Mouse (Mus musculus): ENCODE data around the gene Fads2.

DNA sequence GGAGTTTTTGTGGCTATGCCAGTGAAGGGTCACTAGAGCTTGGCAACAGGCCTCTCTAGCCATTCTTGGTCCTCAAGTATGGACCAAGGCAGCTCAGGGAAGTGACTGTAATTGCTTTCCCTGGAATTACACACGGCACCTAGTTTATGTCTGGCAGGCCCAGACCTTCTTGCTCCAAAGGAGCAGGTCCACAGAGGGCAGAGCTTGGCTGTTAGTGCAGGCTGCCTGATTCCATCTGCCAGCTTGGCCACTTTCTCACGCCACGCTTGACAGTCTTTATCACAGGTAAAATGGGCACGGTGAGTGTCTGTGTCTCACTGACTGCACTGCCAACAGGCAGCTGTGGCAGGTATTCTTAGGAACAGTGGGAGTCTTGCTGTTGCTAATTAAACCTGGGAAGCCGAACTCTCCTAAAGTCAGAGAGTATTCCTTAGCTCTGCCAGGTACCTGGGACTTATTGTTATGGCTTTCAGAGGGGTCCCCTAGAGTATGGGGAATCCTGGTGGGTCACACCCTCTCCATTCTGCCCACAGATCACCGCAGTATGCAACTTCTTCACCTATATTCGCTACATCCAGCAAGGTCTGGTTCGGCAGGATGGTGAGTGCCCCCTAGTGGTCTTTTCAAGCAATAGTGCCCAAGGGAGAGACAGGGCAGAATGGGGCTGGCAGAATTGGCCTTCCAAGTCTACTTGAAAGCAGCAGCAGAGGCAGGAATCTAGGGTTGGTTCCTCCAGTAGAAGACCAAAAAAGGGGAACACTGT, 68.2 kb downstream of the Fads2 start:
- TF ChIP-seq CTCF (IDR thresholded peaks at IDR 0.05; ENCODE audit: low read depth, low read length): peak; percentile 87
- no peak for TF ChIP-seq POLR2A (IDR thresholded peaks at IDR 0.05; ENCODE audit: extremely low read depth, insufficient read depth, low read length)
